Mouse (Mus musculus) megakaryocyte-erythroid progenitor cell, adult 5-6 weeks (primary cell): ENCODE measurements around the gene Map2k5. TPM values are rescaled to one million over a fixed set of nuclear protein-coding genes. Genes with fewer than 3 reads are reported as not detected.
A peak's percentile ranks its signal among the peaks of the same experiment; 100 is the strongest.

Experiments used
- ATAC-seq: replicated peaks from 2 replicates; pipeline ENCODE4 v1.8.0; 2016; ENCODE audit warnings: mild to moderate bottlenecking, inconsistent platforms; ENCODE audit not compliant: severe bottlenecking, poor library complexity, low FRiP score, low TSS enrichment
- total RNA-seq, 2 experiments: library from RNA; stranded (forward) in 1 of 2; stranded (reverse) in 1 of 2; fragments of 200-1000, 215-1000 nt in 1 of 2; fragments of >200 nt in 1 of 2; fragmentation: Nextera tagmentation in 1 of 2; gene quantifications; 2 replicates each; pipeline ENCODE4 v1.2.3; 2014 to 2017

Gene Map2k5
- total RNA-seq, 2 experiments from 2014 or later, result 11.3 to 26.5 TPM

DNA sequence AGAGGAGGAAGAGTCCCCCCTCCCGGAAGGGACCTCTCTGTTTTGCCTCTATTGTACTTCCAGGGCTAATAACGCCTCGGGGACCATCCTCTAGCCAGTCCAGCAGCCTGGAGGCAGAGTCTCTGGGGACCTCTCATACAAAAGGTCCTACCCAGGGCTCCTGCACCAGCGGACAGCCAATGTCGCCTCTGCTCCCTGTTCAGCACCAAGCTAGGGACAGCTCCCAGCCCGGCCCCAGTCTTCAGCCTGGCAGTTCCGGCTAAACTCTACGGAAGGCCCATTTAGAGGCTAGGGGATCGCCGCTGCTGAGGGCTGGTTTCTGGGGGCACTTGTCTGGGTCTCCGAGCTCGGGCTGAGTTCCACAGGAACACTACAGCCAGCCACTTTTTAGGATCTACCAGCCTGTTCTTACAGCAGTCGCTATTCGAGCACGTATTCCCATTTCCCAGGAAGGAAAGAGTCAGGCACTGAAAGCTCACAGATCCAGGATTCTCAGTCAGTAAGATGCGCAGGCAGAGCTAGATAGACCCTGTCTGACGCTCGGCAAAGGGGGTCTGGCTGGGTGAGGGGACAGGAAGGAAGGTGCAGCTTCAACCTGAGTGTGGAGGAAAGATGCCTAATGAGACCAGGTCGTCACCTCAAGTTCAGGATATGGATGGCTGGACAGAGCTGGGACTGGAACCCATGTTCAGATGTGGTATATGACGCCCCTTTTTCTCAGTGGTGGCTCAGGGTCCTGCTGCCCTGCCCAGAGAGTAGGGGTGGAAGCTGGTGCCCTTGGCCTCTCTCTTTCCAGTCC is 226.4 kb downstream of the Map2k5 start:
- peak; percentile 79 for ATAC-seq

DNA sequence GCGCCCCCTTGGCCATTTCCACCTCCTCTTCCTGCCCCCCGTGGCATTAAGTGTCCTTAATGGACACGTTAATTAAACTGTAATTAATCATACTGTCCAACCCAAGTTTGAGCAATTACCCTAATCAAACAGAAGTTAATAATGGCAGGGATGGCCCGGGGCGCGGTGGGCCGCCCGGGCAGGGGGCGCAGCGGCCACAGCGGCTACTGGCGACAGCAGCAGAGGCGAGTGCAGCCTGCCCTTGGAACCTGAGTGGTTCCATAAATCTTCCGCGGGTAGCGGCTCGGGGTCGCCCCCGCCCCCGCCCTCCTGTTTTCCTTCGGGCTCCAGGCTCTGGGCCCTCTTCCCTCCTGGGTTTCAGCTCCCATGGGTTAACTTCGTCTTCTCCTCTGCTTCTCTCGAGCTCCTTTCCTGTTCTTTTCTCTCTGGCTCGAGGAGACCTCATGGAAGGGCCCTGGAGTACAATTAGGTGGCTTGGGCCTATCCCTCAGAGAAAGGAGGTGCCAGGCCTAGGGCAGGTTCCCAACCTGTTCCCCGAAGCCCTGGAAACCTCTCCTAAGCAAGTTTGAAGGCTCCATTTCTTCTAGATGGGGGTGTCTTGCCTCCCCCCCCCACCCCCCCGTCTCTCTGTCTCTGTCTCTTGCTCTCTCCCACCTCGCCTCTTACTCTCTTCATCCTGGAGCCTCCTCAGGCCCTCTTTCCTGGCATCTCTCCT is 227.5 kb downstream of the Map2k5 start:
- ATAC-seq, result no peak

DNA sequence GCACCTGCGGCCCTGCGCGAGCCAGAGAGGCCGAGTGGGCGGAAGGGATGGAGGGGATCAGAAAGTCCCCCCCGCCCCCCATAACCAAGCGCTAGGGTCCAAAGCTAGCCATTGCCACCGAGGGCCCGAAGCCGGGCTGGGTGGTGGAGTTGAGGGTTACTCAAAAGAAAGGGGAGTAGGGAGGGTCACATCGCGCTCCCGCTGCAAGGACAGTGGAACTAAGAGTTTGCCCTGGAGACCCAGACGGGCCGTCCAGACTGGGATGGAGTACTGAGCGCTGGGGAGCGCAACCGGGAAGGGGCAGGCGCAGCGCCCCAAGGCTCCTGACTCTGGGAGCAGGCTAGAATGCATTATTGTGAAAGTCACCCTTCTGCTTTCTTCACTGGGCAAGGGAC is 228.3 kb downstream of the Map2k5 start:
- no peak for ATAC-seq

- no peak for ATAC-seq
Observed at GRCm38 (mm10) chr9:63148410-63149371, 229.0 kb downstream of the Map2k5 start, which contains the start of gene Skor1. TSS of gene Skor1 (minus strand) at chr9:63148961.

DNA sequence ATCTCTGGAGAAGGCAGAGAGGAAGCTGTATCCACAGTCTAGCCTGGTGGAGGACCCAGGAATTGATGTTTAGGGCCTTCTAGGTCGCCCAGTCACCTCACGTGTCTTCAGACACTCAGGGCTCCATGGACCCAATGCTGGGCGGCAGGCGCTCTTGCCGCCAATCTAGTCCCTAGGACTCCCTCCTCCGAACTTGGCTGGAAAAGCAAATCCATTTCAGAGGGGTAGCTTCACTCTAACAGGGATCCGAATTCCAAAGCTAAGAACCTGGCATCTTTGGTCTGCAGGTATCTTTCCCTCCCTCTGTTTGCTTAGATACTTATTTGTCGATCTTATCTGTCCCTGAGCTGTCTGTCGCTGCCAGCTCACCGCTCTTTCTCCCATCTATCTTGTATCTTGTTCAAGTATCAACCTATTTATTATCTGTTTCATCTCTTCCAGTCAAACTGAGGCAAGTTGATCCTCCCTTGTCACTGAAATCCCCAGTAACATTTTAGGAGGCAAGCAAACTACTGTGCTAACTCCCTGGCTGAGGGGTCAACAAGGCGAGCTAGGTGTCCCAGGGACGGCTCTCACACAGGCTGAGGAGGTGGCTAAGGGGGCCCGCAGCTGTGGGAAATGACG is 229.8 kb downstream of the Map2k5 start:
- ATAC-seq, result no peak

DNA sequence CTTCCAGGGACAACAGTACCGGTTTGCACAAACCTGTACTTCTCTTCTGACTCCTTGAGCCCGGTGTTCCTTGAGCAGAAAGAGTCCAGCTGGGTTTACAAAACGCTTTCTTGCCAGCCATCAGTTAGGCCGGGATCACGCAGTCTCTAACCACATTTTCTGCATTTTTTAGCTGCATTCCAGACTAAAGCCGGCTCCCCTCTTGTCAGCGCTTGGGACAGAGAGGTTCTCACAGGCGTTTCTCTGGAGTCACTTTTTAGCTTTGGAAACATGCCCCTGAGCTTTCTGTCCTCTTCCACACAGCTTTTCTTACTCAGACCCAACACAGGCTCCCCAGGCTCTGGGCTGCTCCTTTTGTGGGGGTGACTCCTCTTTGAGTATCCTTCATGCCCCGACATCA is 230.4 kb downstream of the Map2k5 start:
- ATAC-seq, result no peak

- ATAC-seq, result no peak
Observed at GRCm38 (mm10) chr9:63146856-63147274, 230.8 kb downstream of the Map2k5 start.

DNA sequence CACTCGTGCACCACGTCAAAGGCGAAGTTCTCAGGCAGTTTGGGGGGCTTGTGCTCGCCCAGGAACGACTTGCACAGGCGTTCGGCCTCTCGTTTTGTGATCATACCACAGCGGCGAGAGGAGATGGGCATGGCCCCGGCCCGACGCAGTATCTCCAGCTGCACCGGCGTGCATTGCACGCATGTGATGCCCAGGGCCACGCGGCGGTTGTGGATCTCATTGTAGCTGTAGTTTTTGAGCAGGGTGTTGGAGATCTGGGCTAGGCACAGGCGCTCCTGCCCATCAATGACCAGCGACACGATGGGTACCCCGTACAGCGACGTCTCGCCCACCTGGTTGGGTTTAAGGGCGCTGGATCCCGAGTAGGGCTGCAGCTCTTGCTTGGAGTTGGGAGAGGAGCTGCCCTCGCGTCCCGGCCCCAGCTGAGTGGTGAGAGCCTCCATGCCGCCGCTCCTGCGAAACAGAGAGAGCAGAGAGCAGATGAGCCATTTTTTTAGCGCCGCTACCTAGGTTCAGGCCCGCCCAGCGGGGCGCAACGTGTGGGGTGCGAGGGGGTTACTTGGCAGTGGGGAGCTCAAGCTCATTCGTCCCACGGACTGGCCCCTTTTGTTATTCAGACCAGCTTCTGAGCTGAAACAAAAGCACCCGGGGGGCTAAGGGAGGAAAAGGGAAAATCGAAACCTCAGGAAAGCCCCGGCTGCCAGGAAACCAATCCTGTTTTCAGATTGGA is 231.4 kb downstream of the Map2k5 start:
- no peak for ATAC-seq

DNA sequence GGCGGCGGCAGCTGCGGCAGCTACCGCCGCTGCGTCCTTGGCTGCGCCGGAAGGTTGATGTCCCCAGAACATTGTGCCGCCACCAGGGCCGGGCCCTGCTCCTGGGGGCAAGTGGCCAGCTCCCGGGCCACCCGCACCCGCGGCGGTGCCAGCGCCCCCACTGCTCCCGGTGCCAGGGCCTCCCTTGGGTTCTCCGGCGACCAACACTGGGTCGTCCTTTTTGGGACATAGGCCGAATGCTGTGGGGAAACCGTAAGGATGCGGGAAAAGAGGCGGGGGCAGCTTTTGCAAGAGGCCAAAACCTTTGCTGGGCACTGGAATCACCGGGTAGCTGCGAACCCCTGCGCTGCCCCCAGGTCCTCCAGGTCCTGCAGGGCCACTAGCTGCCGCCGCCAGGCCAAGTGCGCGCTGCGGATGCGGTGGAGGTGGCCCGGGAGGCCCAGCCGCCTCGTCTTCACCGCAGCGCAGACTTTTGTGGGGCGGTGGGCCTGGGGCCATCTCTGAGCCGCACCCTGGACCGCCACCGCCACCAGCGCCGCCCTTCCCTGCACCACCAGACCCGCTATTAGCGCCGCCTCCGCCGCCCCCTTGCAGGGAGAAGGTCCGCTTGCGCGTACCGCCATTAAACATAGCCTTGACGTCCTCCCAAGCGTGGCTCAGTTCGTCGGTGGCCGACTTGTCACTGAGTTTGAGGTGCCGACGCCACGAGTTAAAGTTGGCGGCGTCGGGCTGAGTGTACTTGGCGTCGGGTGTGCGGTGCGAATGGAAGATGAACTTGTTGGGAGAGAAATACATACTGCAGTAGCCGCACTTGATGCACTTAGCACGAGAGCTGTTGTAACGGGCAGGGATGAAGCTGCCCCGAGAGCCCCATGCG is 232.2 kb downstream of the Map2k5 start:
- ATAC-seq, result no peak

- ATAC-seq, result no peak
Observed at GRCm38 (mm10) chr9:63144502-63145248, 233.0 kb downstream of the Map2k5 start.

DNA sequence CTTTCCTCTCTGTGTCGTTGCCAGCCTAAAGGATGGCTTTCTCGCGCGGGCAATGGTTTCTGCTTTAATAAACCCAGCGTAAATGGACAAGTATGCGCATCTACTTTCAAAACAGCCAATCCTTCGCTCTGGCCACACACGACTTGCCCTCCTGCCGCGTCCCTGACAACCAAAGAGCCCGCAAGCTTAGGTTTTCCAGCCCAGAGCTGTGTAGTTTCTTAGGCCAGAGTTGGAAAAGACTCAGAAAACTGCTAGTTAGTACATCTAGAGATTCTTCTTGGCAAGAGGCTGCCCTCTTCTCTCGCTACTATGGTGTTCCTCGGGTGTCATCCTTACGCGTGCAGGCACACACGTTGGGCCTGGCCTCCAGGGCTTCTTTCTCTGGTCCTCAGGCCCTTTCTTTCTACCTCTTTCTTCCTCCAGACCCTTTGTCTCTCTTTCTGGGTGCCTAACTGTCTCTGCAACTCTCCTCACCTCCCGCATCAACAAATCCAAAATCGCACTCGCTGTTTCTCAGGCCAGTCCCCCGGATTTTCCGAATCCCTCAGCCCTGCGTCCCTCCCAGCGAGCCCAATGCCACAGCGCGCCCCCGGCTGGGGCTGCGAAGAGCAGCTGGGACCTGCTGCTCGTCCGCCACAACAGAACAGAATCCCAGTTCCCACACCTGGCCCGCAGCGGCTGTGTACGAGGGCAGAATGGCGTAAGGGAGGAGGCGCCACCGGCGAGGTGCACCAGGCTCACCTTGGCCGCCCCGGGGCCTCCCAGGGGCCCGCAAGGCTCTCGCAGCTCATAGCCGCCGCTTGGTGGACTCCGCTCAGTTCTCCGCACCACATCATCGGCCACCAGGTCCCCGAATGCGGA is 233.8 kb downstream of the Map2k5 start:
- ATAC-seq, result no peak

- no peak for ATAC-seq
Observed at GRCm38 (mm10) chr9:63143227-63143626, 234.5 kb downstream of the Map2k5 start.

- ATAC-seq, result no peak
Observed at GRCm38 (mm10) chr9:63142335-63143036, 235.2 kb downstream of the Map2k5 start.

DNA sequence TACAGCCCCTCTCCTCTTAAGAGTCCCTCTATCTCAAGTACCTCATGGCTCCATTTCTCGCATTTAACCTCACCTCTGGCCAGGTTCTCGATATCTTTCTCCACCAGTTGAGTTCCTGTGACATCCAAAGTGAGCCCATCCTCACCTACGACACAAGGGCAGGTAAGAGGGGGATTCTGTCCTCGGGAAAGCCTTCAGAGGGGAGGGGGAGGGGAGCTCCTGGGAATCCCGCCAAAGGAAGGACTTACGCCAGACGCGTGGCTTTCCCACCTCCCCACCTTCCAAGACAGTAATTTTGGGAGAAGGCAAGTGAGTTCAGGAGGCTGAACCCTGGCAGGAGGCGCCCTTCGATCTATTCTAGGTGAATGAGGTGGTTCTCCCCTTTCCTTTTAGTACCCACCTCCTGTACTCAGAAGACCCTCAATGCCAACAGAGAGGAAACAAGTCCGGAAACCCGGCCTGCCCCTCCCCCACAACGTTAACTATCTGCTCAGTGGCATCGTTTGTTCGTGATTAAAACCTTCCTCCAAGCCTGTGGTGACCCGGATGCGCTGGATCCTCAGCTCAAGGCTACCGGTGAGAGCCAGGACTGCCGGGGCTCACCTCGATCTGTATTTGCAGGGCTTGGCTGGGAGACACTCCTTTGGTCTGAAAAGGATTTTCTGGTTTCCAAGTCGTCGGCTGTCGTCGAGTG is 235.9 kb downstream of the Map2k5 start:
- no peak for ATAC-seq

GRCm38 (mm10) chr9:63140211-63140610 is 237.5 kb downstream of the Map2k5 start:
- no peak for ATAC-seq
